Mouse (Mus musculus) retina, postnatal 7 days (tissue): ENCODE data around the gene Napa.

Source experiments
- DNase-seq: peaks from one replicate; pipeline ENCODE4 v3.0.0-alpha.2; 2012; ENCODE audit warnings: low read depth, low spot score

Napa gene

GRCm38 (mm10) chr7:16099901-16100300 is 1.6 kb downstream of the Napa start:
- no peak for DNase-seq

GRCm38 (mm10) chr7:16101081-16101480 is 2.8 kb downstream of the Napa start:
- no peak for DNase-seq

GRCm38 (mm10) chr7:16101726-16102475 is 3.6 kb downstream of the Napa start:
- DNase-seq = no peak

- DNase-seq = no peak
These were observed 4.5 kb downstream of the Napa start for GRCm38 (mm10) chr7:16102686-16103226.

- no peak for DNase-seq
These were observed 5.5 kb downstream of the Napa start for GRCm38 (mm10) chr7:16103760-16104159.

- DNase-seq = peak; percentile 65
These were observed 6.5 kb downstream of the Napa start for GRCm38 (mm10) chr7:16104611-16105388.

- no peak for DNase-seq
These were observed 10.8 kb downstream of the Napa start for GRCm38 (mm10) chr7:16108886-16109542.

- DNase-seq = no peak
These were observed 11.9 kb downstream of the Napa start for GRCm38 (mm10) chr7:16110158-16110557.

- DNase-seq = no peak
These were observed 13.2 kb downstream of the Napa start for GRCm38 (mm10) chr7:16111284-16112090.

GRCm38 (mm10) chr7:16116418-16116817 is 18.2 kb downstream of the Napa start:
- no peak for DNase-seq

GRCm38 (mm10) chr7:16117100-16117499 is 18.8 kb downstream of the Napa start:
- no peak for DNase-seq

- DNase-seq = peak; percentile 90
These were observed 21.5 kb downstream of the Napa start, which contains the start of gene Kptn for GRCm38 (mm10) chr7:16119569-16120261. Gene Kptn, plus strand, starts transcription at chr7:16119895.

GRCm38 (mm10) chr7:16120262-16120600 is 22.0 kb downstream of the Napa start:
- DNase-seq = no peak

- no peak for DNase-seq
These were observed 27.6 kb downstream of the Napa start for GRCm38 (mm10) chr7:16125829-16126228.

- DNase-seq = no peak
These were observed 30.1 kb downstream of the Napa start for GRCm38 (mm10) chr7:16128344-16128743.

GRCm38 (mm10) chr7:16128899-16129298 is 30.6 kb downstream of the Napa start:
- no peak for DNase-seq

GRCm38 (mm10) chr7:16129421-16129845 is 31.2 kb downstream of the Napa start, which contains the start of gene Slc8a2:
Gene Slc8a2, plus strand, starts transcription at chr7:16129826.
- peak; percentile 57 for DNase-seq

GRCm38 (mm10) chr7:16129846-16130691 is 31.8 kb downstream of the Napa start:
- peak; percentile 41 for DNase-seq

GRCm38 (mm10) chr7:16130956-16131634 is 32.8 kb downstream of the Napa start:
- no peak for DNase-seq
